Mouse (Mus musculus): ENCODE results near the gene Kcnh4.

GRCm38 (mm10) chr11:100780247-100780646 lies 20.5 kb upstream of the Kcnh4 start:
- no peak for TF ChIP-seq CTCF (IDR thresholded peaks at IDR 0.05; ENCODE audit: low read depth, low read length)
- TF ChIP-seq GATA2 (IDR thresholded peaks at IDR 0.05; ENCODE audit: borderline replicate concordance, low read depth, low read length): no peak

Data from G1E (cell line).